Mouse (Mus musculus) lung, embryonic 15.5 days (tissue): Measurements from ENCODE around the gene Rabep1. TPM values are rescaled to one million over a fixed set of nuclear protein-coding genes. Genes with fewer than 3 reads are reported as not detected.

Source experiments
- ATAC-seq: fragments of 200-750 bp; cut with Nextera tagmentation; 2 replicates; pipeline ENCODE4 v1.8.0; 2017; ENCODE audit warnings: moderate number of reproducible peaks, borderline replicate concordance; ENCODE audit not compliant: low FRiP score, low TSS enrichment; ENCODE audit errors: extremely low read depth
- H3K27ac ChIP-seq: fragments of 300-500 bp; sonication (generic); 2 replicates; pipeline ENCODE4 v1.5.1; 2015; ENCODE audit warnings: moderate library complexity, mild to moderate bottlenecking, inconsistent platforms
- H3K27me3 ChIP-seq: fragments of 300-500 bp; sonication (generic); 2 replicates; pipeline ENCODE4 v1.6.1; 2015; ENCODE audit warnings: inconsistent platforms
- H3K36me3 ChIP-seq: fragments of 300-500 bp; sonication (generic); 2 replicates; pipeline ENCODE4 v1.6.1; 2015; ENCODE audit warnings: inconsistent platforms
- H3K4me1 ChIP-seq: fragments of 300-500 bp; sonication (generic); 2 replicates; pipeline ENCODE4 v1.6.1; 2015; ENCODE audit warnings: inconsistent platforms
- H3K4me2 ChIP-seq: fragments of 300-500 bp; sonication (generic); 2 replicates; pipeline ENCODE4 v1.6.1; 2015; ENCODE audit warnings: inconsistent platforms, mild to moderate bottlenecking, moderate library complexity
- H3K4me3 ChIP-seq: fragments of 300-500 bp; sonication (generic); 2 replicates; pipeline ENCODE4 v1.5.1; 2015; ENCODE audit warnings: mild to moderate bottlenecking, inconsistent platforms
- H3K9ac ChIP-seq: fragments of 300-500 bp; sonication (generic); 2 replicates; pipeline ENCODE4 v1.6.1; 2015; ENCODE audit warnings: inconsistent platforms
- H3K9me3 ChIP-seq: fragments of 300-500 bp; sonication (generic); 2 replicates; pipeline ENCODE4 v1.6.1; 2016; ENCODE audit warnings: inconsistent platforms
- WGBS: fragments of 180-500 bp; shearing (Covaris S2); methylation state at CpG from one replicate; pipeline ENCODE4 v1.1.7; 2015; 5-methylcytosine and 5-hydroxymethylcytosine counted together
- polyA plus RNA-seq: library from polyadenylated mRNA; unstranded; fragments of >200 nt; fragmentation: Nextera tagmentation; extraction: Ambion mirVana; gene quantifications from 2 replicates; pipeline ENCODE4 v1.2.1, GENCODE M21; 2015

The Rabep1 gene
- polyA plus RNA-seq, 1 experiment from 2014 or later: 29.9 TPM

DNA sequence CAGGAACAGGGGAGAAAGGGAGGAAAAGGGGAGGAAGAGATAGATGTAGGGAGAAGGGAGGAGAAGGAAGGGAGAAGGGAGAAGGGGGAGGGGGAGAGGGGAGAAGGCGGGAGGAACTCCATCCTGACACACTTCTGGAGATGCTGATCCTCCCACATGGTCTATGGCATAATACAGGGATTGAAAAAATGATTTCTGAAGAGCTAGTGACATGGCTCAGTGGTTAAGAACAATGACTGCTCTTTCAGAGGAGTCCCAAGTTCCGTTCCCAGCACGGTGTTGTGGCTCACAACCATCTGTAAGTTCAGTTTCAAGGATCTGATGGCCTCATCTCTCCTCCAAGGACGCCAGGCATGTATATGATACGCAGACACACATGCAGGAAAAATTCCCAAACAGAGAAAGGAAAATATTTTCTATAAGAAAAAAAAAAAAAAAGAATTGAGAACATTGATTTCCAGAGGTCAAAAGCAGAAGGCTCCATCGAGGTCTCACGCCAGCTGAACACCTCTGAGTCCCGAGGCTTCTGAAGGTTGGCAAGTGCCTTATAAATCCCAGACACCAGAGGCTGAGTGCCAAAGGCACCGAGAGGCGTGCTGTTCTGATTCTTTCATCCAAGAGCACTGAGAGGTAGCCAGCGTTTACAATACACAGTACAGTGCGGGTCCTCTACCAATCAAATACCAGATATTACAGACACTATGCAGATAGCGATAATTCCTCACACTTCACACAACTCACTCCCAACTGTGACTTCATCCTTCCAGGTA is 32.9 kb upstream of the Rabep1 start:
- ATAC-seq: no peak
- H3K9ac ChIP-seq: no peak overlapping the region
- no peaks in the 10 kb centered on the region for H3K9me3 ChIP-seq
- H3K4me3 ChIP-seq: no peak overlapping the region
- 64% methylated on average over 13 of the region's 13 CpGs for WGBS
- H3K4me1 ChIP-seq: no peaks in the 10 kb centered on the region
- H3K27me3 ChIP-seq: no peaks in the 10 kb centered on the region
- no peak overlapping the region for H3K27ac ChIP-seq
- no peaks in the 10 kb centered on the region for H3K36me3 ChIP-seq
- no peak overlapping the region for H3K4me2 ChIP-seq

DNA sequence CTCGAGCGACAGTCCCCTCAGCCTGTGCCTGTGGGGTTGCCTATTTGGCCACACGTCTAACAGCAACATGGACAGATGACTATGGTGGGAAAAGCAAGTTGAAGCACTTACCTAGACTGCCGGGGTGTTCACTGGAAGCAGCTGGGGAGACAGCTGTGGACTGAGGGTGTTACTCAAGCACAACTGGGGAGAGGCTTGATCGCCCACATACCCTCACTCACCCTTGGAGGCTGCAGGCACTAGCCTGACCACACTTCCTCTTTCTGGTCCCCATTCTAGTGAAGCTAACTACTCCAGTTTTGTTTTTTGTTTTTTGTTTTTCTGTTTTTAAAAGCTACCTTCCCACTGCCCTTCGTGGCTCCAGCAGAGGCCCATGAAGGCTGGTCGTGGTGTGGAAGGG is 32.2 kb upstream of the Rabep1 start, which contains the start of gene Scimp:
TSS of gene Scimp (minus strand) at position 222 of the 400 bp plus-strand sequence.
- 81% methylated on average over 7 of the region's 7 CpGs for WGBS
- no peaks in the 10 kb centered on the region for H3K9me3 ChIP-seq
- H3K27me3 ChIP-seq: no peaks in the 10 kb centered on the region
- ATAC-seq: no peak
- H3K36me3 ChIP-seq: no peaks in the 10 kb centered on the region
- no peaks in the 10 kb centered on the region for H3K4me1 ChIP-seq
- no peak within 1 kb of the TSS for H3K9ac ChIP-seq
- no peak within 1 kb of the TSS for H3K27ac ChIP-seq
- no peak within 1 kb of the TSS for H3K4me2 ChIP-seq
- no peak within 1 kb of the TSS for H3K4me3 ChIP-seq

GRCm38 (mm10) chr11:70815071-70815470 is 29.5 kb upstream of the Rabep1 start:
- H3K4me2 ChIP-seq: no peak overlapping the region
- H3K9me3 ChIP-seq: no peaks in the 10 kb centered on the region
- H3K4me1 ChIP-seq: no peaks in the 10 kb centered on the region
- H3K36me3 ChIP-seq: no peaks in the 10 kb centered on the region
- ATAC-seq: no peak
- no peak overlapping the region for H3K9ac ChIP-seq
- no peaks in the 10 kb centered on the region for H3K27me3 ChIP-seq
- no peak overlapping the region for H3K4me3 ChIP-seq
- H3K27ac ChIP-seq: no peak overlapping the region
- WGBS: 72% methylated on average over 8 of the region's 8 CpGs

GRCm38 (mm10) chr11:70815498-70816078 is 29.0 kb upstream of the Rabep1 start:
- Histone ChIP-seq H3K4me3 (no peak overlapping the region), H3K9ac (no peak overlapping the region), H3K9me3 (no peaks in the 10 kb centered on the region), H3K27me3 (no peaks in the 10 kb centered on the region), H3K36me3 (no peaks in the 10 kb centered on the region), H3K27ac (no peak overlapping the region), H3K4me1 (no peaks in the 10 kb centered on the region), H3K4me2 (no peak overlapping the region)
- no peak for ATAC-seq
- WGBS: 22% methylated on average over 6 of the region's 6 CpGs

- H3K27ac ChIP-seq: no peak overlapping the region
- 56% methylated on average over 4 of the region's 4 CpGs for WGBS
Measured at GRCm38 (mm10) chr11:70816770-70817169, 27.8 kb upstream of the Rabep1 start.

GRCm38 (mm10) chr11:70820120-70820519 is 24.5 kb upstream of the Rabep1 start:
- no peaks in the 10 kb centered on the region for H3K27me3 ChIP-seq
- ATAC-seq: no peak
- no peak overlapping the region for H3K4me3 ChIP-seq
- no peaks in the 10 kb centered on the region for H3K36me3 ChIP-seq
- no peak overlapping the region for H3K4me2 ChIP-seq
- H3K27ac ChIP-seq: no peak overlapping the region
- H3K9ac ChIP-seq: no peak overlapping the region
- H3K9me3 ChIP-seq: no peaks in the 10 kb centered on the region
- 77% methylated on average over 8 of the region's 8 CpGs for WGBS
- H3K4me1 ChIP-seq: 0 out of 2 replicates have a peak, but pooled peaks cover 3% of the 10 kb centered on the region

More at GRCm38 (mm10) chr11:70816770-70817169, 27.8 kb upstream of the Rabep1 start:
- Histone ChIP-seq H3K9ac (no peak overlapping the region), H3K4me1 (no peaks in the 10 kb centered on the region), H3K9me3 (no peaks in the 10 kb centered on the region), H3K4me3 (no peak overlapping the region), H3K4me2 (no peak overlapping the region), H3K27me3 (no peaks in the 10 kb centered on the region), H3K36me3 (no peaks in the 10 kb centered on the region)
- no peak for ATAC-seq

- no peaks in the 10 kb centered on the region for H3K27me3 ChIP-seq
- no peaks in the 10 kb centered on the region for H3K36me3 ChIP-seq
- no peak overlapping the region for H3K4me3 ChIP-seq
- 33% methylated on average over 17 of the region's 17 CpGs for WGBS
- no peak overlapping the region for H3K9ac ChIP-seq
- no peaks in the 10 kb centered on the region for H3K9me3 ChIP-seq
- no peak overlapping the region for H3K4me2 ChIP-seq
- ATAC-seq: no peak
- 0 out of 2 replicates have a peak, but pooled peaks cover 3% of the 10 kb centered on the region for H3K4me1 ChIP-seq
- H3K27ac ChIP-seq: no peak overlapping the region
Measured at GRCm38 (mm10) chr11:70821728-70822591, 22.6 kb upstream of the Rabep1 start.

GRCm38 (mm10) chr11:70826207-70826606 is 18.4 kb upstream of the Rabep1 start:
- Histone ChIP-seq H3K27me3 (no peaks in the 10 kb centered on the region), H3K9me3 (no peaks in the 10 kb centered on the region), H3K4me2 (no peak overlapping the region), H3K4me1 (0 out of 2 replicates have a peak, but pooled peaks cover 3% of the 10 kb centered on the region), H3K36me3 (no peaks in the 10 kb centered on the region), H3K9ac (no peak overlapping the region), H3K4me3 (no peak overlapping the region), H3K27ac (no peak overlapping the region)
- no peak for ATAC-seq
- 79% methylated on average over 2 of the region's 2 CpGs for WGBS

DNA sequence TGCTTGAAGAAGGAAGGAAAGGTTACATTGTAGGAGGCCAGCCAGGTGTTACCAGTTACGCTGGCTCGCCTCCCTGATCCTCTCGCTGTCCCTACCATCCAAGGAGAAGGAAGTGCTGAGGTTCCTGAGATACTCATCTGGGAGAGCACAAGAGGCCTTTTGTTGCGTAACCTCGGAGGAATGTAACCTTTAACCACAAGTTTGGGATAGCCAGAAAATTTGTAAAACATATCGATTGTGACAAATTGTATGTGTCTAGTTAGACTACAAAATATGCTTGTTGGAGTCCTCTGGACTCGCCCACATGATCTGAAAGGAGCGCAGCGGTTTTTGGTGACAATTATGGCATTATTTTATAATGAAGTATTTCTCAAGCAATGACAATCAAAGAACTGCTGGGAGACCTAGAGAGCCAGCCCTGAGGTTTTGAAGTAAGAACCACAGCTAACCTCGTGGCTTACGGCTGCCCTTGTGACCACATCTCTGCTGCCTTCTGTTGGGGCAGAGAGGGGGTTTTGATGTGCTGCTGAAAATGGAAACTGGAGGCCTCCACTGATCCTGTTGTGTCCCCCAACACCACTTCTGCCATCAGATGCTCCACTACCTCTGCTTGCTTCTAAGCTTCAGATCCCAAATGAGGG is 15.5 kb upstream of the Rabep1 start:
- no peak for ATAC-seq
- no peaks in the 10 kb centered on the region for H3K4me1 ChIP-seq
- H3K4me3 ChIP-seq: no peak overlapping the region
- H3K9ac ChIP-seq: no peak overlapping the region
- no peak overlapping the region for H3K27ac ChIP-seq
- no peaks in the 10 kb centered on the region for H3K9me3 ChIP-seq
- H3K4me2 ChIP-seq: no peak overlapping the region
- WGBS: 74% methylated on average over 11 of the region's 11 CpGs
- H3K27me3 ChIP-seq: no peaks in the 10 kb centered on the region
- no peaks in the 10 kb centered on the region for H3K36me3 ChIP-seq

- H3K27me3 ChIP-seq: no peaks in the 10 kb centered on the region
- H3K9me3 ChIP-seq: no peaks in the 10 kb centered on the region
- H3K36me3 ChIP-seq: no peaks in the 10 kb centered on the region
- H3K4me2 ChIP-seq: no peak overlapping the region
- no peak overlapping the region for H3K27ac ChIP-seq
- ATAC-seq: no peak
- no peak overlapping the region for H3K4me3 ChIP-seq
- WGBS: 65% methylated on average over 3 of the region's 3 CpGs
- no peak overlapping the region for H3K9ac ChIP-seq
- no peaks in the 10 kb centered on the region for H3K4me1 ChIP-seq
Measured at GRCm38 (mm10) chr11:70831201-70831600, 13.4 kb upstream of the Rabep1 start.

DNA sequence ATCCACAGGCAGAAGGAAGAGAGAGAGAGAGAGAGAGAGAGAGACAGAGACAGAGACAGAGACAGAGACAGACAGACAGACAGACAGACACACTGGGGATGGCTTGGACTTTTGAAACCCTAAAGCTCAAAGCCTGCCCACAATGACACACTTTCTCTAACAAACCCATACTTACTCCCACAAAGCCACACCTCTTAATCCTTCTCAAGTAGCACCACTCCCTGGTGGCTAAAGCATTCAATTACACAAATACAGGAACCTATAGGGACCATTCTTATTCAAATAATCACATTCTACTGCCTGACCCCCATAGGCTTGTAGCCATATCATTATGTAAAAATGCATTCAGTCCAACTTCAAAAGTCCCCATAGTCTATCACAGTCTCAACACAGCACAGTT is 11.2 kb upstream of the Rabep1 start:
- H3K36me3 ChIP-seq: no peaks in the 10 kb centered on the region
- H3K27me3 ChIP-seq: no peaks in the 10 kb centered on the region
- no peak for ATAC-seq

More for the DNA sequence above, 11.2 kb upstream of the Rabep1 start:
- no peaks in the 10 kb centered on the region for H3K9me3 ChIP-seq
- no peak overlapping the region for H3K4me2 ChIP-seq
- no peak overlapping the region for H3K9ac ChIP-seq
- no peak overlapping the region for H3K4me3 ChIP-seq
- H3K4me1 ChIP-seq: no peaks in the 10 kb centered on the region
- H3K27ac ChIP-seq: no peak overlapping the region
